Mouse (Mus musculus): ENCODE results near the gene Gm10778. TPM values are rescaled to one million over a fixed set of nuclear protein-coding genes. Genes with fewer than 3 reads are reported as not detected.
"Not testable (repeated sequence)": the region's sequence is repeated elsewhere in the genome, so short reads cannot be mapped to it uniquely, and the experiment has no call there.

Gene Gm10778
- polyA plus RNA-seq (2015; fragmentation: Nextera tagmentation; extraction: Ambion mirVana): 3.9 and 4.6 TPM in 2 replicates

DNA sequence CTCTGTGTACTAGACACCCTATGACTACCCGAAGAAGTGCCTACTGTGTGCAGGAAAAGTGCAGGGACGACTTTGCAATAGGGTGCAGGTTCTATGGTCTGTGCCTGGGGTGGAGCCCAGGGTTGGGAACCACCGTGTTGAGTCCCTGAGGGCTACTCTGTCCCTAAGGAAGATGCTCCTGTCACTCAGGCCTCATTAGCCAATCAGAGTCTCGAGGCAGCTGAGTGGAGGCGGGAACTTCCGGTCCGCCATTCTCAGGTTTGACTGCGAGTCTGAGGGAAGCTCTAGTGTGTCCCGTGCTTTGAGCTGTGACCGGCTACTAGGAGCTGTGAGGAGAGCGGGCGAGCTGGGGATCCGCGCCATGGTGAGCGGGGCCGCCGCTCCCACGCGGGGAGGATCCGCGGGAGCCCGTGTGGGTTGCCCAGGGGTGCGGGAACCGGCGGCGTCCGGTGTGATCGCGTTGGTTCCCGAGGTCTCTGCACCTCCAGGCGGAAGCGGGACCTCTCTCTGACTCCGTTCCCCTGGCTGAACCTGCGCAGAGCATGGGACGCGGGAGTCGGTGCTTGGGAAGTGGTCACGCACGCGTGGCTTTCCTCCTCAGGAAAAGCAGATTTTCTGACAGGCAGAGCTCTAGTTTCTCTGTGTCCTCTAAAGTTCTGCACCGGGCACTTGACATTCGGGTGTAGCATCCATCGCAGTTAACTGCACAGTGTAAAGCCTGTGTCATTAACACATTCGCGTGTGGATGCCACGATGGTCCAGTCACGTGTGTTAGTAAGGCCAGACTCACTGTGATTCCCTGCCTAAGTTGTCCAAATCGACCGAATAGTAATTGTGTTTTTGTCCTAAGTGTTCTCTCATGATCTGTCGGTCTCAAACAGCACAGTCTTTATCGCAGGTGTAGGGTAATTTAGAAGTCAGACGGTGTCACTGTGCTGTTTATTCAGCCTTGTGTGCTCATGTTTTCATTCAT is at the start of gene Gm10778:
Gene Gm10778, plus strand, starts transcription at position 257 of the 973 bp plus-strand sequence.
- H3K4me1 ChIP-seq (replicated peaks); H3K27me3 ChIP-seq (replicated peaks); H3K9me3 ChIP-seq; H3K36me3 ChIP-seq: not testable (repeated sequence)
- WGBS: 2% methylated on average over 32 of the region's 52 CpGs
- H3K4me3 ChIP-seq (replicated peaks): peak within 1 kb of the TSS; percentile 53
- H3K27ac ChIP-seq: peak within 1 kb of the TSS; percentile 79; the same call in 1 of the 2 replicates
- peak within 1 kb of the TSS; percentile 58 for H3K4me2 ChIP-seq (replicated peaks)
- peak; percentile 95 for ATAC-seq
- H3K9ac ChIP-seq: peak within 1 kb of the TSS; percentile 65

GRCm38 (mm10) chr10:81599630-81600029 is 49.2 kb upstream of the Gm10778 start:
- Histone ChIP-seq H3K4me3 (replicated peaks) (no peak overlapping the region), H3K9me3 (no peaks in the 10 kb centered on the region), H3K9ac (no peak overlapping the region), H3K4me2 (replicated peaks) (no peak overlapping the region), H3K4me1 (replicated peaks) (peaks cover 56% of the 10 kb centered on the region), H3K27me3 (replicated peaks) (no peaks in the 10 kb centered on the region), H3K36me3 (no peaks in the 10 kb centered on the region), H3K27ac (no peak overlapping the region)
- ATAC-seq: no peak
- WGBS: 63% methylated on average over 5 of the region's 5 CpGs

GRCm38 (mm10) chr10:81600096-81600495 is 48.8 kb upstream of the Gm10778 start:
- H3K9me3 ChIP-seq: no peaks in the 10 kb centered on the region
- 59% methylated on average over 10 of the region's 10 CpGs for WGBS
- peaks cover 59% of the 10 kb centered on the region for H3K4me1 ChIP-seq (replicated peaks)
- H3K4me3 ChIP-seq (replicated peaks): no peak overlapping the region
- no peak for ATAC-seq
- 0 out of 2 replicates have a peak overlapping the region, but pooled peaks have one; percentile 48 for H3K27ac ChIP-seq
- peak overlapping the region; percentile 75; the same call in 1 of the 2 replicates for H3K4me2 ChIP-seq (replicated peaks)
- no peaks in the 10 kb centered on the region for H3K27me3 ChIP-seq (replicated peaks)
- H3K9ac ChIP-seq: no peak overlapping the region
- H3K36me3 ChIP-seq: no peaks in the 10 kb centered on the region

DNA sequence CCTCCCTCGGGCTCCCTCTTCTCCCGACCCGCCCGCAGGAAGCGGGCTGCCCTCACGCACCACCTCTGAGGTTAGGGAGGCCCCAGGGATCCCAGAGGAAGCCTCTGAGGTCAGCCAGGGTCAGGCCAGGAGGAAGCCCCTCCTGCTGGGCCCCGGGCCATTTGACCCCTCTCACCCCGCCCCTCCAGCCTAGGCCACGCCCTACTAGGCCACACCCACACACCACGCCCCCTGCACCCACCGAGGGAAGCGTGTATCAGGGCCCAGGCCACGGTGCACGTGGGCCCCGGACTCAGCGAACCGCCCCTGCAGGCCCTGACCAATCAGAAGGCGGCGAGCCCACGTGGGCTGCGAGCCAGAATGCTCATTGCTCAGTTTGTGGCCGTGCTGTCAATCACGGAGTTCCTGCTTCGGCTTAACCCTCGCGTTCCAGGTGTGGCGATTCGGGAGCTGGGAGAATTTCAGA is 48.1 kb upstream of the Gm10778 start, which contains the start of gene Tle6:
Gene Tle6, minus strand, starts transcription at position 336 of the 466 bp plus-strand sequence.
- H3K4me2 ChIP-seq (replicated peaks): peak within 1 kb of the TSS; percentile 75
- WGBS: 1% methylated on average over 28 of the region's 28 CpGs
- peak within 1 kb of the TSS; percentile 34 for H3K4me3 ChIP-seq (replicated peaks)
- H3K4me1 ChIP-seq (replicated peaks): peaks cover 54% of the 10 kb centered on the region
- no peaks in the 10 kb centered on the region for H3K27me3 ChIP-seq (replicated peaks)
- 0 out of 2 replicates have a peak within 1 kb of the TSS, but pooled peaks have one; percentile 48 for H3K27ac ChIP-seq
- ATAC-seq: peak; percentile 87
- H3K9ac ChIP-seq: no peak within 1 kb of the TSS
- no peaks in the 10 kb centered on the region for H3K36me3 ChIP-seq
- H3K9me3 ChIP-seq: no peaks in the 10 kb centered on the region

DNA sequence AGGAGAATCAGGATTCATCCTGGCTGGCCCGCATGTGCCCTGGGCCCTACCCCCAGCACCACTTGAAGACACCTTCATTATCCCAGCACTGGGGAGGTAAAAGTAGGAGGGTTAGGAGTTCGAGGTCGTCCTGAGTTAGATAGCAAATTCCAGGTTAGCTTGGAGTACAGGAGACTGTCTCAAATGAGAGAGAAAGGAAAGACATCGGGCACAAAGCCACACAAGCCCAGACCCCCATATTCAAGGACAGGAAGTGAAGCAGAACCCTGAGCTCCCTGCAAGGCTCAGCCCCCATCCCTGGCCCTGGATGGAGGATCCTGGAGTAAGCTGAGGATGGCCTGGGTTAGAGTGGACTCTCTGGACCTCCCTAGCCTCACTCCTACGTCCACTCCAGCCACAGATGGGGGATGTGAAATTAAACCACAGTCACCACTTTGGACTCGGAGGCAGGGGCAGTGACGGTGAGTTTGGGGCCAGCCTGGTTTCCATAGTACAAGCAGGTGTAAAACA is 47.4 kb upstream of the Gm10778 start:
- no peak overlapping the region for H3K27ac ChIP-seq

GRCm38 (mm10) chr10:81602741-81603151 is 46.1 kb upstream of the Gm10778 start:
- H3K27ac ChIP-seq: no peak overlapping the region
- peaks cover 39% of the 10 kb centered on the region for H3K4me1 ChIP-seq (replicated peaks)
- no peaks in the 10 kb centered on the region for H3K27me3 ChIP-seq (replicated peaks)
- no peak overlapping the region for H3K4me3 ChIP-seq (replicated peaks)
- no peak for ATAC-seq
- H3K36me3 ChIP-seq: no peaks in the 10 kb centered on the region
- H3K4me2 ChIP-seq (replicated peaks): no peak overlapping the region
- no peak overlapping the region for H3K9ac ChIP-seq
- 16% methylated on average over 4 of the region's 4 CpGs for WGBS
- H3K9me3 ChIP-seq: no peaks in the 10 kb centered on the region

More for the DNA sequence above, 47.4 kb upstream of the Gm10778 start:
- Histone ChIP-seq H3K9me3 (no peaks in the 10 kb centered on the region), H3K36me3 (no peaks in the 10 kb centered on the region), H3K4me2 (replicated peaks) (peak overlapping the region; percentile 75), H3K9ac (no peak overlapping the region), H3K4me3 (replicated peaks) (no peak overlapping the region; the same call in 1 of the 2 replicates), H3K4me1 (replicated peaks) (peaks cover 47% of the 10 kb centered on the region), H3K27me3 (replicated peaks) (no peaks in the 10 kb centered on the region)
- WGBS: 32% methylated on average over 7 of the region's 7 CpGs
- no peak for ATAC-seq

GRCm38 (mm10) chr10:81604019-81604967 is 44.6 kb upstream of the Gm10778 start:
- peak overlapping the region; percentile 64 for H3K4me2 ChIP-seq (replicated peaks)
- no peak for ATAC-seq
- WGBS: 72% methylated on average over 12 of the region's 12 CpGs
- 0 out of 2 replicates have a peak overlapping the region, but pooled peaks have one; percentile 57 for H3K27ac ChIP-seq
- no peak overlapping the region for H3K9ac ChIP-seq
- peaks cover 34% of the 10 kb centered on the region for H3K4me1 ChIP-seq (replicated peaks)
- no peaks in the 10 kb centered on the region for H3K9me3 ChIP-seq
- no peaks in the 10 kb centered on the region for H3K36me3 ChIP-seq
- H3K27me3 ChIP-seq (replicated peaks): no peaks in the 10 kb centered on the region
- no peak overlapping the region; the same call in 1 of the 2 replicates for H3K4me3 ChIP-seq (replicated peaks)

DNA sequence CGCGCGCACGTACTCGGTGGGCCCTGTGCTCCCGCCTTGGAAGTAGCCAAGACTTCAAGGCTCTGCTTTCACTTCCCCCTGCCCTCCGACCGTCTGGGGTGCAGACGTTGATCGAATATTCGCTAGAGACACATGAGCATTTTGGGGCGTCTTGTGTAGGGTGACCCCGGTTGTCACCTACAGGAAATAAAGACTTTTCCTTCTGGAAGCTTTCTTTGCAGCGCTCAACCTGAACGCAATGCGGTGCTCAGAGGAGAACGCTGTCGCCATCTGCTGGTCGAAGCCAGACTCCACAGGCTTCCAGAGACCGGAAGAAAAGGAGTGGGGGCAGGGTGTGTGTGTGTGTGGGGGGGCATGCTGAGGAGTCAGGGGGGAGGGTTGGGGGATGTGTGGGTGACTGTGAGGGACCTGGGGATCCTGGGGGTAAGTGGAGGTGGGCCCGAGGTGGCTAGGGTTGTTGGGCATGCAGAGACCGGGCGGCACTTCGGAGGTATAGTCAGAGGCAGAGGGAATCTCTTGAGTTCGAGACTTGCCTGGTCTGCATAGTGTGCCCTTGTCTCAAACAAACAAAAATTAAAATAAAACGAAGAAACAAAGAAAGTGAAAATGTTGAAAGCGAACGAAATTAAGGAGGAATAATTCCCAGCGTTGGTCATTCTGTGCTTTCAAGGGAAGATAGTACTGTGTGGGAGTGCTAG is 43.7 kb upstream of the Gm10778 start:
- WGBS: 18% methylated on average over 29 of the region's 29 CpGs
- Histone ChIP-seq H3K4me2 (replicated peaks) (peak overlapping the region; percentile 64), H3K9ac (no peak overlapping the region; the same call in 1 of the 2 replicates), H3K36me3 (no peaks in the 10 kb centered on the region), H3K9me3 (no peaks in the 10 kb centered on the region), H3K27ac (peak overlapping the region; percentile 92), H3K4me1 (replicated peaks) (peaks cover 29% of the 10 kb centered on the region), H3K27me3 (replicated peaks) (no peaks in the 10 kb centered on the region), H3K4me3 (replicated peaks) (peak overlapping the region; percentile 37)
- ATAC-seq: peak; percentile 35

GRCm38 (mm10) chr10:81605666-81605973 is 43.2 kb upstream of the Gm10778 start:
- Histone ChIP-seq H3K4me1 (replicated peaks) (peaks cover 24% of the 10 kb centered on the region), H3K9me3 (no peaks in the 10 kb centered on the region), H3K9ac (peak overlapping the region; percentile 17; the same call in 1 of the 2 replicates), H3K4me3 (replicated peaks) (peak overlapping the region; percentile 37), H3K36me3 (no peaks in the 10 kb centered on the region), H3K27ac (peak overlapping the region; percentile 92), H3K27me3 (replicated peaks) (no peaks in the 10 kb centered on the region), H3K4me2 (replicated peaks) (peak overlapping the region; percentile 64)
- peak; percentile 2; the same call in 1 of the 2 replicates for ATAC-seq
- WGBS: 2% methylated on average over 14 of the region's 14 CpGs

GRCm38 (mm10) chr10:81605974-81606751 is 42.7 kb upstream of the Gm10778 start, which contains the start of gene BC025920:
Gene BC025920, plus strand, starts transcription at chr10:81606270.
- Histone ChIP-seq H3K4me1 (replicated peaks) (peaks cover 20% of the 10 kb centered on the region), H3K4me3 (replicated peaks) (peak within 1 kb of the TSS; percentile 40), H3K27me3 (replicated peaks) (no peaks in the 10 kb centered on the region), H3K27ac (peak within 1 kb of the TSS; percentile 92), H3K4me2 (replicated peaks) (peak within 1 kb of the TSS; percentile 64), H3K9ac (peak within 1 kb of the TSS; percentile 45; the same call in 1 of the 2 replicates), H3K36me3 (no peaks in the 10 kb centered on the region), H3K9me3 (no peaks in the 10 kb centered on the region)
- under 1% methylated on average over 39 of the region's 39 CpGs for WGBS
- peak; percentile 90 for ATAC-seq

Data from intestine, embryonic 15.5 days (tissue).